Mouse (Mus musculus): ENCODE results near the gene Hdac2. TPM values are rescaled to one million over a fixed set of nuclear protein-coding genes. Genes with fewer than 3 reads are reported as not detected.

Hdac2 gene
- 285 and 327 TPM in 2 replicates for polyA plus RNA-seq (2016; fragmentation: Nextera tagmentation; extraction: Ambion mirVana)

- DNase-seq (ENCODE audit: low spot score), result peak; percentile 91
- H3K27me3 ChIP-seq (ENCODE audit: low read depth, poor library complexity, severe bottlenecking), result no peaks in the 10 kb centered on the region
- peak within 1 kb of the TSS; percentile 99 for H3K27ac ChIP-seq
- peaks cover 10% of the 10 kb centered on the region; the same call in 1 of the 2 replicates for H3K4me1 ChIP-seq
- 0 out of 2 replicates have a peak, but pooled peaks cover 3% of the 10 kb centered on the region for H3K9me3 ChIP-seq (replicated peaks)
- under 1% methylated on average over 67 of the region's 67 CpGs for WGBS
- H3K4me3 ChIP-seq, result peak within 1 kb of the TSS; percentile 92
- peaks cover 11% of the 10 kb centered on the region for H3K36me3 ChIP-seq
These were observed at the start of gene Hdac2 for GRCm38 (mm10) chr10:36974086-36974675. Hdac2 (plus strand) TSS chr10:36974544.

GRCm38 (mm10) chr10:36928212-36928611 lies 46.1 kb upstream of the Hdac2 start:
- no peak overlapping the region for H3K4me3 ChIP-seq
- DNase-seq (ENCODE audit: low spot score), result no peak
- no peaks in the 10 kb centered on the region for H3K36me3 ChIP-seq
- 83% methylated on average over 3 of the region's 3 CpGs for WGBS
- H3K9me3 ChIP-seq (replicated peaks), result no peaks in the 10 kb centered on the region
- H3K27ac ChIP-seq, result no peak overlapping the region
- no peaks in the 10 kb centered on the region for H3K4me1 ChIP-seq
- no peaks in the 10 kb centered on the region for H3K27me3 ChIP-seq (ENCODE audit: low read depth, poor library complexity, severe bottlenecking)

GRCm38 (mm10) chr10:36935863-36936262 lies 38.5 kb upstream of the Hdac2 start:
- Histone ChIP-seq H3K27me3 (ENCODE audit: low read depth, poor library complexity, severe bottlenecking) (no peaks in the 10 kb centered on the region), H3K4me3 (no peak overlapping the region), H3K36me3 (no peaks in the 10 kb centered on the region), H3K9me3 (replicated peaks) (no peaks in the 10 kb centered on the region), H3K27ac (no peak overlapping the region), H3K4me1 (peaks cover 4% of the 10 kb centered on the region; the same call in 1 of the 2 replicates)
- 90% methylated on average over 5 of the region's 5 CpGs for WGBS
- DNase-seq (ENCODE audit: low spot score), result no peak

DNA sequence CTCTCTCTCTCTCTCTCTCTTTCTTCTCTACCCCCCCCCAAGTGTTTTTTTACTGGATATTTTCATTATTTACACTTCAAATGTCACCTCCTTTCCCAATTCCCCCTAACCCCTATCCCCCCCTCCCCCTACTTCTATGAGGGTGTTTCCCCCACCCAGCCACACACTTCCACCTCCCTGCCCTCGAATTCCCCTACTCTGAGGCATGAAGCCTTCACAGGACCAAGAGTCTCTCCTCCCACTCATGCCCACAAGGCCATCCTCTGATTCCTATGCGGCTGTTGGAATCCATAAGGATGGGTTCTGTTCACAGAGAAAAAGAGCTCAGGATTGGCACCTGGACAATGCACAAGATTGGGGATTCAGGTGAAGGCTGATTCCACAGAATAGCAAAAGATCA lies 38.1 kb upstream of the Hdac2 start:
- Histone ChIP-seq H3K4me3 (no peak overlapping the region), H3K27me3 (ENCODE audit: low read depth, poor library complexity, severe bottlenecking) (no peaks in the 10 kb centered on the region), H3K27ac (no peak overlapping the region)

DNA sequence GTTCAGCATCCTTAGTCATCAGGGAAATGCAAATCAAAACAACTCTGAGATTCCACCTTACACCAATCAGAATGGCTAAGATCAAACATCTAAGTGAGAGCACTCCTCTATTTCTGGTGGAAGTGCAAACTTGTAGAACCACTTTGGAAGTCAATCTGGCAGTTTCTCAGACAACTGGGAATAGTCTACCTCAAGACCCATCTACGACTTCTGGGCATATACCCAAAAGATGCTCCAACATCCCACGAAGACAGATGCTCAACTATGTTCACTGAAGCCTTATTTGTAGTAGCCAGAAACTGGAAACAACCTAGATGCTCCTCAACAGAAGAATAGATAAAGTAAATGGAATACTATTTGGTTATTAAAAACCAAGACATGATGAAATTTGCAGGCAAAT lies 22.6 kb upstream of the Hdac2 start:
- WGBS, result 91% methylated on average over 2 of the region's 2 CpGs
- Histone ChIP-seq H3K4me3 (no peak overlapping the region), H3K27ac (no peak overlapping the region), H3K27me3 (ENCODE audit: low read depth, poor library complexity, severe bottlenecking) (no peaks in the 10 kb centered on the region), H3K4me1 (no peaks in the 10 kb centered on the region), H3K36me3 (no peaks in the 10 kb centered on the region), H3K9me3 (replicated peaks) (no peaks in the 10 kb centered on the region)
- DNase-seq (ENCODE audit: low spot score), result no peak

More for the DNA sequence above, 38.1 kb upstream of the Hdac2 start:
- DNase-seq (ENCODE audit: low spot score), result no peak
- no peaks in the 10 kb centered on the region for H3K9me3 ChIP-seq (replicated peaks)
- 72% methylated on average over 2 of the region's 2 CpGs for WGBS
- H3K36me3 ChIP-seq, result no peaks in the 10 kb centered on the region
- peaks cover 4% of the 10 kb centered on the region; the same call in 1 of the 2 replicates for H3K4me1 ChIP-seq

DNA sequence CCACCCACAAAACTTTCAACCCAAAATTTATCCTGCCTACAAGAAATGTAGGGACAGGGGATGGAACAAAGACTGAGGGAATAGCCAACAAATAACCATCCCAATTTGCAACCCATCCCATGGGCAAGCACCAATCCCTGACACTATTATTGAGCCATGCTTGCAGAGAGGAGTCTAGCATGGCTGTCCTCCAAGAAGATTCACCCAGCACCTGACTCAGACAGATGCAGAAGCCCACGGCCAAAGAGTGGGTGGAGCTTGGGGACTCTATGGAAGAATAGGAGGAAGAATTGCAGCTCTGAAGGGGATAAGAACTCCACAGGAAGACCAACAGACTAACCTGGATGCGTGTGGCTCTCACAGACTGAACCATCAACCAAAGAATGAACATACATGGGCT lies 21.7 kb upstream of the Hdac2 start:
- Histone ChIP-seq H3K27ac (no peak overlapping the region), H3K27me3 (ENCODE audit: low read depth, poor library complexity, severe bottlenecking) (no peaks in the 10 kb centered on the region), H3K36me3 (no peaks in the 10 kb centered on the region), H3K4me3 (no peak overlapping the region), H3K9me3 (replicated peaks) (no peaks in the 10 kb centered on the region), H3K4me1 (no peaks in the 10 kb centered on the region)
- 89% methylated on average over 2 of the region's 2 CpGs for WGBS
- DNase-seq (ENCODE audit: low spot score), result no peak

- no peaks in the 10 kb centered on the region for H3K4me1 ChIP-seq
- H3K4me3 ChIP-seq, result no peak overlapping the region
- no peaks in the 10 kb centered on the region for H3K36me3 ChIP-seq
- no peaks in the 10 kb centered on the region for H3K27me3 ChIP-seq (ENCODE audit: low read depth, poor library complexity, severe bottlenecking)
- DNase-seq (ENCODE audit: low spot score), result no peak
- H3K27ac ChIP-seq, result no peak overlapping the region
- H3K9me3 ChIP-seq (replicated peaks), result no peaks in the 10 kb centered on the region
- WGBS, result 91% methylated on average over 1 of the region's 1 CpGs
These were observed 14.7 kb upstream of the Hdac2 start for GRCm38 (mm10) chr10:36959563-36960110.

DNA sequence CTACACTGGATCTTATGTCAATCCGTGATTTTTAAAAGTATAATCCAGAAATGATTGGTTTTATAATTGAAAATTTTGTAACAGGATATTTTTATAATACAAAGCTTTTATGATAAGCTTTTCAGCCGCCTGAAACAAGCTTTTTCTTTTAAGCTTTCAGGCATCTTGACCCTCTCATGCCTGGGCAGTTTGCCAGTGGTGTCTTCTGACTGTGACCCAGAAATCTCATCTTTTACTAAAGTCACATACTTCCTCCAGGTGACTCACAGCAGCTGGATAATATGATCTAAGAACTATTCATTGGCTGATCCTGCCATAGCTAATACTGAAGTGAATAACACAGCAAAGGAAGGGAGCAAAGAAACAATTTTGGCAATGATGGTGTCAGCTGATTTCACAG lies 9.9 kb upstream of the Hdac2 start:
- Histone ChIP-seq H3K4me1 (no peaks in the 10 kb centered on the region), H3K27me3 (ENCODE audit: low read depth, poor library complexity, severe bottlenecking) (no peaks in the 10 kb centered on the region), H3K36me3 (no peaks in the 10 kb centered on the region), H3K9me3 (replicated peaks) (no peaks in the 10 kb centered on the region), H3K4me3 (no peak overlapping the region), H3K27ac (no peak overlapping the region)
- 77% methylated on average over 2 of the region's 2 CpGs for WGBS
- DNase-seq (ENCODE audit: low spot score), result no peak

DNA sequence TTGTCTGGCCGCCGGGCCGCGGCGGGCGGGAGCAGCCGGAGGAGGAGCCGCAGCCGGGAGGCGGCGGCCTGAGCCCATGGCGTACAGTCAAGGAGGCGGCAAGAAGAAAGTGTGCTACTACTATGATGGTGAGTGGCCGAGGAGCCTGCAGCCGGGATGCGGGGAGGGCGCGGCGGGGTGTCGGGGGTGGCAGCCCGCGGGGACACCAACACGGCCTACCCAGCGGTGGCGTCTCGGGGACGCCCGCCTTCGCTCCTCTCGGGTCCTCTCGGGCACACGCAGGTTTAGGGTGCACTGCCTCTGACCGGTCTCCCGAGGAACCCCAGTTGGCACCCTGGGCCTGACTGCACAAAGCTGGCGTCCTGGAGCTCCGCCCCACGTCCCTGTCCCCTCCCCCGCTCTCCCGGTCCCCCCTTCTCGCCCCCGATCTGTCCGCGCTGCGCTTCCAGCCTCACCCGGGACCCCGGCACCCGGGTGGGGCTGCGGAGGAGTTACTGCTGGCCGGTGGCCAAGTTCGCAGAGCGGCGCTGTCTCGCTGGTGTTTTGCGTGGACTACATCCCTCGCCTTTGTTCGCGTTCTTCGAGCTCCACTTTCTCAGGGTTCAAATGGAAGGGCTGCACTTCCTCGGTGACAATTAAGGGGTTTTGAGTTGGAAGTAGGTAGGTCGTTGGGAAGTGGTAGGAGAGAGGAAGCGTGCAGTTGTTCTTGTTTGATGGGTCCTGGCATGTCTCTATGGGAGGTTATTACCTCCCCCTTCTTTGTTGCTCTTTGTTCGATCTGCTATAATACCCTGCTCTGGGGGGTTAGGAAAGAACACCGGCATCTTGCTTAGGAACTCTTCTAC lies 554 bp downstream of the Hdac2 start:
- H3K4me1 ChIP-seq, result peaks cover 10% of the 10 kb centered on the region; the same call in 1 of the 2 replicates
- WGBS, result 1% methylated on average over 58 of the region's 63 CpGs
- peak; percentile 81 for DNase-seq (ENCODE audit: low spot score)
- peaks cover 16% of the 10 kb centered on the region for H3K36me3 ChIP-seq
- 0 out of 2 replicates have a peak, but pooled peaks cover 3% of the 10 kb centered on the region for H3K9me3 ChIP-seq (replicated peaks)
- peak overlapping the region; percentile 92 for H3K4me3 ChIP-seq
- H3K27me3 ChIP-seq (ENCODE audit: low read depth, poor library complexity, severe bottlenecking), result no peaks in the 10 kb centered on the region
- peak overlapping the region; percentile 99 for H3K27ac ChIP-seq

DNA sequence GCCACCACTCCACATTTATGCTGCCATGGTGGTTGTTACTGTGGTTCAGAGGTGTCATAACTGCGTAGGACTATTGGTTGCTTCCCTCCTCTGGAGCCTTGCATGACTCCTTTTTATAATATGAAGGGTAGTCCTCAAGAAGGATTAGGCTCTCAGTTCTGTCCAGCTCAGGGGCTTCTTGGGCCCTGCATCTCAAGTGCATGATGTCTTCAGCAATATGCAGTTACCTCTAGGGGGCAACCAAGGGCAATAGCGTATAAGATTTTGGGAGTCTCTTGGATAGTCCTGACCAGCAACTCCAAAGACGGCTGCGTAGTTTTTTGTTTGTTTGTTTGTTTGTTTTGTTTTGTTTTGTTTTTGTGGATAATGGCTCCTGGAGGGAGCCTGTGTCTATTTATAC lies 7.5 kb downstream of the Hdac2 start:
- WGBS, result 95% methylated on average over 4 of the region's 4 CpGs
- Histone ChIP-seq H3K4me1 (no peaks in the 10 kb centered on the region), H3K27ac (no peak overlapping the region), H3K36me3 (peaks cover 39% of the 10 kb centered on the region), H3K4me3 (no peak overlapping the region), H3K9me3 (replicated peaks) (0 out of 2 replicates have a peak, but pooled peaks cover 3% of the 10 kb centered on the region), H3K27me3 (ENCODE audit: low read depth, poor library complexity, severe bottlenecking) (no peaks in the 10 kb centered on the region)
- no peak for DNase-seq (ENCODE audit: low spot score)

GRCm38 (mm10) chr10:36992149-36992548 lies 17.8 kb downstream of the Hdac2 start:
- no peaks in the 10 kb centered on the region for H3K27me3 ChIP-seq (ENCODE audit: low read depth, poor library complexity, severe bottlenecking)
- H3K27ac ChIP-seq, result no peak overlapping the region
- H3K9me3 ChIP-seq (replicated peaks), result no peaks in the 10 kb centered on the region
- no peaks in the 10 kb centered on the region for H3K4me1 ChIP-seq
- WGBS, result 90% methylated on average over 2 of the region's 2 CpGs
- H3K36me3 ChIP-seq, result peaks cover 95% of the 10 kb centered on the region
- no peak overlapping the region for H3K4me3 ChIP-seq
- no peak for DNase-seq (ENCODE audit: low spot score)

- Histone ChIP-seq H3K9me3 (replicated peaks) (no peaks in the 10 kb centered on the region; the same call in 1 of the 2 replicates), H3K36me3 (peaks cover 98% of the 10 kb centered on the region), H3K27ac (no peak overlapping the region), H3K4me1 (no peaks in the 10 kb centered on the region), H3K4me3 (no peak overlapping the region), H3K27me3 (ENCODE audit: low read depth, poor library complexity, severe bottlenecking) (no peaks in the 10 kb centered on the region)
- 94% methylated on average over 2 of the region's 2 CpGs for WGBS
- DNase-seq (ENCODE audit: low spot score), result no peak
These were observed 26.5 kb downstream of the Hdac2 start for GRCm38 (mm10) chr10:37000839-37001238.
